Mouse (Mus musculus) layer of hippocampus, postnatal 10 days (tissue): ENCODE results near the gene Tubb4b. TPM values are rescaled to one million over a fixed set of nuclear protein-coding genes. Genes with fewer than 3 reads are reported as not detected.
A peak's percentile ranks its signal among the peaks of the same experiment; 100 is the strongest.

ENCODE experiments used
- DNase-seq, 2 experiments: peaks; one replicate each; pipeline ENCODE4 v3.0.0; 2021; ENCODE audit warnings: low spot score in 2 of 2
- total RNA-seq, 2 experiments: library from RNA; stranded (reverse); gene quantifications; 2 replicates each; pipeline ENCODE4 v1.2.3; 2021

The Tubb4b gene
- total RNA-seq, 2 experiments from 2014 or later = 394 to 449 TPM

- DNase-seq = no peak
Measured at GRCm38 (mm10) chr2:25194486-25195171, 29.9 kb downstream of the Tubb4b start.

GRCm38 (mm10) chr2:25194006-25194405, 30.5 kb downstream of the Tubb4b start:
- no peak for DNase-seq

- DNase-seq = peak; percentile 81 to 88
Measured at GRCm38 (mm10) chr2:25193330-25193770, 31.2 kb downstream of the Tubb4b start.

- no peak for DNase-seq
Measured at GRCm38 (mm10) chr2:25187841-25188240, 36.7 kb downstream of the Tubb4b start.

- DNase-seq = no peak
Measured at GRCm38 (mm10) chr2:25186575-25186930, 37.9 kb downstream of the Tubb4b start.

GRCm38 (mm10) chr2:25185625-25186574, 38.6 kb downstream of the Tubb4b start:
- DNase-seq = peak; percentile 62 to 76

- DNase-seq = peak in 1 of 2 experiments; percentile 7
Measured at GRCm38 (mm10) chr2:25184496-25184895, 40.0 kb downstream of the Tubb4b start.

GRCm38 (mm10) chr2:25183336-25183735, 41.2 kb downstream of the Tubb4b start:
- DNase-seq = no peak

- no peak for DNase-seq
Measured at GRCm38 (mm10) chr2:25182664-25183063, 41.8 kb downstream of the Tubb4b start.

GRCm38 (mm10) chr2:25181891-25182397, 42.6 kb downstream of the Tubb4b start:
- DNase-seq = no peak

- peak; percentile 58 to 68 for DNase-seq
Measured at GRCm38 (mm10) chr2:25180973-25181890, 43.3 kb downstream of the Tubb4b start.

- DNase-seq = peak; percentile 97 to 98
Measured at GRCm38 (mm10) chr2:25180478-25180903, 44.0 kb downstream of the Tubb4b start, which contains the start of gene Nrarp. TSS of gene Nrarp (plus strand) at chr2:25180758.

- peak in 1 of 2 experiments; percentile 10 for DNase-seq
Measured at GRCm38 (mm10) chr2:25179566-25180217, 44.8 kb downstream of the Tubb4b start.

GRCm38 (mm10) chr2:25178285-25178972, 46.1 kb downstream of the Tubb4b start:
- peak; percentile 59 to 69 for DNase-seq

- DNase-seq = peak; percentile 62 to 75
Measured at GRCm38 (mm10) chr2:25177685-25178084, 46.8 kb downstream of the Tubb4b start.

GRCm38 (mm10) chr2:25177076-25177475, 47.4 kb downstream of the Tubb4b start:
- no peak for DNase-seq

GRCm38 (mm10) chr2:25176573-25176972, 47.9 kb downstream of the Tubb4b start:
- DNase-seq = peak in 1 of 2 experiments; percentile 12

GRCm38 (mm10) chr2:25175690-25176078, 48.8 kb downstream of the Tubb4b start:
- no peak for DNase-seq

GRCm38 (mm10) chr2:25174866-25175689, 49.4 kb downstream of the Tubb4b start:
- DNase-seq = no peak
